Mouse (Mus musculus) hindlimb bud, embryonic 11.5 days (tissue): Measurements from ENCODE around the gene Duox1.

ENCODE experiments used
- DNase-seq: peaks from one replicate; pipeline ENCODE4 v3.0.0-alpha.2; 2012; ENCODE audit warnings: low read depth, low spot score; ENCODE audit errors: extremely low spot score

Duox1 gene

DNA sequence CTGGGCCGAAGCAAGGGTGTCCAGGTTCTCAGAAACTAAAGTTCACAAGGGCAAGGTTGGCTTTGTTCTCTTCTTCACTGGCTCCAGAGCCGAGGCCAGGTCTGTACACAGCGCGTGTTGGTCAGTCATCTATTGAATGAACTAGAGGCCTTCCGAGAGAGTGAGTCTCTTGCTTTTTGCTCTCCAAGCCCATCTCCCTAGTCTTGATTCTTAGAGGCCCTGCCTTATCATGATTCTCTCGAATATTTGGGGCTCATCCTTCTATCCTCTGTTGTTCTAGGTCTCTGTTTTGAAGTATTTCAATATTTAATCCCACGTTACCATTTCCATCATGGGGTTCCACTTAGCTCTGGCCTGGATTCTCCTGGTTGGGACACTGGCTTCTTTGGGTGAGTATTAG is at the start of gene Duox1:
Duox1 (plus strand) TSS at position 301 of the 400 bp plus-strand sequence.
- no peak for DNase-seq

DNA sequence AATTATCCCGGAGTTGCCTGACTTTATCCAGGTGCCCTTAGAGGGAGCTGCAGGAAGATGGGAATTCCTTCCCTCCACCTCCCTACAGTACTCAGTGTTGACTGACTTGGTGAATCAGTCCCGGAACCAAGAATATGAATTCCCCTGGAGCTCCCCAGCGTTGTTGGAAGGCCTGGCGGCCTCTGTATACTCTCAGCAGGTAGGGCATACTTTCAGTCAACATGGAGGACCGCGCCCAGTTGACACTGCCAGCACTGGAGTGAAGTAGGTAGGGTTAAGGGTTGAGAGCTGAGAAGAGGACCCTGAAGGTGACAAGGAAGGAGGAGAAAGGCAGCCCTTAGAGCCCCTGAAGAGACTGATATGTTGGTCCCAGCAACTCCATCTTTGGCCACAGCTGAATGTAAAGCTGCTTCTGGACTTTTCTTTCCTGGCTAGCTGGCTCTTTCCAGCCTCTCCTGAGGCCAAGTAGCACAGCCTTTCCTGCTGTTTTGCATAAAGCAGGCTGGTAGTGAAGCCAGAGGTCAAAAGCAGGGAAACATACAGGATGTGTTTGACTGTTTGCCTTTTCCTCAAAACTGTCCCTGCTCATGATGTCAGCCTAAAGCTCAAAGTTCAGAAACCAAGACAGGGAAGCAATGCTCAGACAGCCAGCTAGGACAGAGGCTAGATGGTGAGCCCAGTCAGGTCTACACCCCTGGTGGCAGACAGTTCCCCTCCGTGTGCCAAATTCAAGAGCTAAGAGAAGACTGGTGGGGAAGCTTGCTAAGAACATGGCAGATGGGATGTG is 48.9 kb upstream of the Duox1 start:
- no peak for DNase-seq

DNA sequence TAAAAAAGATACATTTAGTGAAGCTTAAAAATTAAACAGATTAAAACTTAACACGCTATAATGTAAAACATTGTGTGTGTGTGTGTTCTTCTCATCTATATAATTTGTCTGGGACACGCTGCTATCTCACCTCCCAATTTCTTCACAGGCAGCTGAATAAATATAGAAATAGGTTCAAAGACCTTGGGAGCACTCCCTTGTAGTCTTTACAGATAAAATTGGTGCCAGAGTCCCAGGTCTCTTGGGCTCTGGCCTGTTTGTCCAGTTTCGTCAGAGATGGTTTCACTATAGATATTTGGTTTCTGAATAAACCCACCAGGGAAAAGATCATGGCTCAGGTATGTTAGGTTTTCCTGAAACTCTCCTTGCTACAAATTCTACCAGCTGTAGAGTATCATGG is 36.7 kb upstream of the Duox1 start:
- DNase-seq = no peak

DNA sequence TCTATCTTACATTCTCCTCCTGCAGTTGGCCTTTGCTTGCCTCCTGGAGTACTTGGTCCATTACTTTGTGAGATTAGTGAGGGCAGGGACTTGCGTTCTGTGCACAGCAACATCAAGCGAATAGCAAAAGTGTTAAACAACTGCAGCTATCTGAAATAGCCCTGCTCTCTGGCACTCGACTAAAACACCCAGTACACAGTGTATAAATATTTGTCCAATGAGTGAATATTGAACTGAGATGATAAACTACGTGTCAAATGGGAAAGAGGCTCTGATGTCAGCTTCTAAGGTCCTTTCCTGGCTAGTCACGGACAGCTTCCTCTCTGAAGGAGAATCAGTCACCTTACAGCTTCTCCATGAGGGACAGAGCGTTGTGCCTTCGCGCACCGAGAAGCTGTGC is 31.4 kb upstream of the Duox1 start:
- DNase-seq = no peak

DNA sequence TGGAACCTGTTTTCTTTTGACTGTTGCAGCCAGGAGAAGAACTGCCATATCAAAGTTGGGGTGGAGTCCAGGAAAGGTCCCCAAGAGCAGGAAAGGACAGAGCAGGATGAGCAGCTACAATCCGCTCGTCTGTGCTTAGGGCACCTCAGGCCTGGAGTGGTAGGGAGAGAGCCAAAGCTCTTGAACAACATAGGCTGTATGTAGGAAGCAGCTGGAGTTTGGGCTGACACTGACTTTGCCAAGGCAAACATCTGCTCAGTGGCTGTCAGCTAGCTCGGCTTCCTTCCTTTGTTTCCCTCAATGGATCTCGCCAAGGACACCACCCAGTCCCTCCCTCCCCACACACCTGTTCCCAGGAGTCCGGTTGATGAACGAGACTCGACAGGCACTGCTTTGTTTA is 29.3 kb upstream of the Duox1 start:
- no peak for DNase-seq

DNA sequence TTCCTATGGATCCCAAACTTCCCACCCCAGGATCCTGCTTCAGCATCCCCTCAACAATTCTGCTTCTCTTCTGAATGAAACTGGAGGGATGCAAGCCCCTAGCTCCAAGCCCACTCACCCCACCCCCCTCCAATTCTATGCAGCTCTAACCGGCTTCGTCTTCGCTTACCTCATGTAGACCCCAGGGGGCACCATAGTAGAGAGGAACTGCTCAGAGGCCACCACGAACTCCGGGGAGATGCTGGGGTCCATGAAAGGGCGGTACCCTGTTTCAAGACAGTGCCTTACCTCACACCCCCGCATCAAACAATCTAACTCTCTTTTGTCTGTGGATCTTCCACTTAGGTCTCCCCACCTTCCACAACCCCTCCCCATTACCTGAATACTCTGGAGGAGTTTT is 20.6 kb upstream of the Duox1 start:
- no peak for DNase-seq

GRCm38 (mm10) chr2:122297271-122298095 is 18.0 kb upstream of the Duox1 start:
- no peak for DNase-seq

- no peak for DNase-seq
These were observed 17.4 kb upstream of the Duox1 start, which contains the start of gene Duox2 for GRCm38 (mm10) chr2:122298096-122298499. Duox2 (minus strand) TSS chr2:122298449.

- no peak for DNase-seq
These were observed 16.6 kb upstream of the Duox1 start, which contains the start of gene Duoxa2 for GRCm38 (mm10) chr2:122298596-122299490. Duoxa2 (plus strand) TSS chr2:122298900.

GRCm38 (mm10) chr2:122299911-122300655 is 15.4 kb upstream of the Duox1 start:
- no peak for DNase-seq

DNA sequence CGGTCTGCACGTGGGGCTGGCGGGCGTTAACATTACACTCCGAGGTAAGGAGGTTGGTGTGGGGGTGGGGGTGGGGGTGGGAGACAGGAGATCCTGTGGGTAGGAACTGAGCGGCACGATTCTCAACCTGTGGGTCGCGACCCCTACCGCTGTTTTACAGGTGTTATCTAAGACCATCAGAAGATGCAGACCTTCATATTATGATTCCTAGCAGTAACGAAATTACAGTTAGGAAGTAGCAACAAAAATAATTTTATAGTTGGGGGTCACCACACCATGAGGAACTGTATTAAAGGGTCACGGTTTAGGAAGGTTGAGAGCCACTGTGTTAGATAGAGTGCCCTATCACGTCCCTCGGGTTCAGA is 14.8 kb upstream of the Duox1 start:
- no peak for DNase-seq

DNA sequence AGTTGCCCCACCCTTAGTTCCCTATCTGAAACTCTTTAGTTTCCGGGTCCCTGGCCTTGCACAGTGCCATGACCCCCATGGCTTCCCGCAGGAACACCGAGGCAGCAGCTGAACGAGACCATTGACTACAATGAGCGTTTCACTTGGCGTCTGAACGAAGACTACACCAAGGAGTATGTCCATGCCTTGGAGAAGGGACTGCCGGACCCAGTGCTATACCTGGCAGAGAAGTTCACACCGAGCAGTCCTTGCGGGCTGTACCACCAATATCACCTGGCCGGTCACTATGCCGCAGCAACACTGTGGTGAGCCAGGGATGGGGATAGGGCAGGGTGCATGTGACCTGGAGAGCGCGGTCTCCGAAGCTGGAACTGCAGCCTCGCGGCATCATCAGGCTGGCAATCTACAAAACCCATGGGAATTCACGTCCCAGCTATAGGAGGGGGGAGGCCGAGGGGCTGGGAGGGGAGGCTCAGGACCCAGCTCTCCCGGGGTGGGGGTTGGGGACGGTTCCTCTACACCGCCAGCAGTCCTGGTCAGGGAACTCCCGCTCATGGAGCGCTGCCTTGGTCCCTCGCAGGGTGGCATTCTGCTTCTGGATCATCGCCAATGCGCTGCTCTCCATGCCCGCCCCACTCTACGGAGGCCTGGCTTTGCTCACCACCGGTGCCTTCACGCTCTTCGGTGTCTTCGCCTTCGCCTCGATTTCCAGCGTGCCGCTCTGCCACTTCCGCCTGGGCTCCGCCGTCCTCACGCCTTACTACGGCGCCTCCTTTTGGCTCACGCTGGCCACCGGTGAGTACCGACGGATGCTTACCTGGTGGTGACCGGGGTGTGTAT is 14.2 kb upstream of the Duox1 start:
- DNase-seq = no peak

- no peak for DNase-seq
These were observed 13.4 kb upstream of the Duox1 start for GRCm38 (mm10) chr2:122301921-122302573.

- DNase-seq = peak; percentile 53
These were observed 12.8 kb upstream of the Duox1 start for GRCm38 (mm10) chr2:122302574-122303241.

DNA sequence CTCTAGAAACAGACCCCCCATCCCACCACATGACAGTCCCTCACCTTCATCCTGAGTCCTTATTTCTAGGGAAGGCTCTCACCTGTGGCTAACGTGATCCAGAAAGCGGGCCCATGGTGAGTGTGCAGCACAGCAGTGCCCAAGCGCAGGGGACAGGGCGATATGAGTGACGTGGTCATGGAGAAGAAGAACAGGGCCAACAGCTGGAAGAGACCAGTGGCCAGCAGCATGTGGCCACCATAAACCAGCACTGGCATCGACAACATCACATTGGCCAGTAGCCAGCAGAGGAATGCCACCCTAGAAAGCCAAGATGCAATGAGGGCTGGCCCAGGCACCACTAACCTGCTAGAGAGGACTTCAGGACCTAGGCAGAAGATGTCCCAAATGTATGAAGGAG is 10.9 kb upstream of the Duox1 start:
- DNase-seq = no peak

DNA sequence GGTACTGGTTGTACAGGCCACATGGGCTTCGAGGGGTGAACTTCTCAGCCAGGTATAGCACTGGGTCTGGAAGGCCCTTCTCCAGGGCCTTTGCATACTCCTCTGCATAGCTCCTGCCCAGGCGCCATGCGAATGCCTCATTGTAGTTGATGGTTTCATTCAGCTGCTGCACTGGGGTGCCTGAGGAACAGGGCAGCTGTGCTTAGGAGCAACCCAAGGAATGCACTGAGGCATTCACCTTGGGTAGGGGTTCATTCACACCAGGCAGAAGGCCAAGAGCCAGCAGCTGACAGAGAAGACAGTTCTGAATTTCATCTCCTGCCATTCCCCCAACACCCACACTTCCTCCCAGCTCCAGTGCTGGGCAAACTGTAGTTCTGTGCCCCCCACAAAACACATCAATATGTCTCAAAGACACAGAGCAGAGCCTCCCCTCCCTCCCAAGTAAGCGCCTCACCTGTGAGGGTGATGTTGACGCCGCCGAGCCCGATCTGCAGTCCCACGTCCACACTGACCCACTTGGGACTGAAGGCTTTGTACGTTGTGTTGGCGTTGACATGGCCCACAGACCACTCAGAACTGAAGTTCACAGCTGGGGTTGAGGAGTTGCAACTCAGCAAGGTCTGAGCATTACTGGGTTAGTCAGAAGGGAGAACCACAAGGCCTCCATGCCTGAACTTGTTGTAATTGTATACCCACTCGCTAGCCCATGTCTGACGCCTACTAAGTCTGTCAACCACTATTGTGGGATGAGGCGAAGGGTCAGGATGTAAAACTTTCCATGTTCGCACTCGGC is 10.2 kb upstream of the Duox1 start:
- DNase-seq = no peak

DNA sequence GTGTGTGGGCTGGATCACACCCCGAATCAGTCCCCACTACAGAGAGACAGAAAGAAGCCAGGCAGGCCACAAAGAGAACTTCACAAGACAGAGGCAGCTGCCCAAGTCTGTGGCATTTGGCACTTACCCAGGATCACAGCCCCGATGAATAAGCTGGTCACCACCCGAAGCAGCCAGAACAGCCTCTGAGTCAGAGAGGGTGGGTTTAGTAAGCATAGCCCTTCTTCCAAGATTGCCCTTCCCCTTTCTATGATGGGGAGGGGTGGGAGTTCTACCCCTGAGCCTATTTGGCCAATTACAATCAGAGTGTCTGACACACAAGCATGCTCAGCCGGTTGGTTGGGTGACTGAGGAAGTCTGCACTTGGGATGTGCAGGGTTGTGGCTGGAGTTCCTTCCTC is 9.3 kb upstream of the Duox1 start:
- no peak for DNase-seq

DNA sequence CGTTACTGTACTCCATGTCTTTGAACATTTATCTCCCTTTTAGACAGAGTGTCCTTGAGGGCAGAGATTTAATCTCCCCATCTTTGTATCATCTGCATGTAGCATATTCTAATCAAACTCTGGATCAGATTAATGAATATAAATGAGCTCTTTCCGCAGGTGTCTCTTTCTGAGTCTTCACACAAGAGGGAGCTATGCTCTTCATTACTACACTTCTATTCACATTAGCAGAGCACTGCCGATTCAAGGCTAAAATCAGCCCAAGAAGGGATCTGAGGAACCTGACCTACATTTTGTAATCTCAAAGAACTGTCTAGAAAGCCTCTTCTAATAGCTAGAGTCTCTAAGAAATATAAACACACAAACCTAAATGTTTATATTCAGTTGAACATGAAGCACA is 5.8 kb upstream of the Duox1 start:
- DNase-seq = no peak
